Mouse (Mus musculus) stomach, embryonic 15.5 days (tissue): ENCODE measurements around the gene Pithd1. TPM values are rescaled to one million over a fixed set of nuclear protein-coding genes. Genes with fewer than 3 reads are reported as not detected.

Experiments
- ATAC-seq: fragments of 200-750 bp; cut with Nextera tagmentation; 2 replicates; pipeline ENCODE4 v1.8.0; 2017; ENCODE audit warnings: low read depth, moderate number of reproducible peaks, moderate TSS enrichment; ENCODE audit not compliant: insufficient read depth, low FRiP score
- H3K27ac ChIP-seq: fragments of 300-500 bp; sonication (generic); 2 replicates; pipeline ENCODE4 v1.5.1; 2015; ENCODE audit warnings: mild to moderate bottlenecking, inconsistent platforms
- H3K27me3 ChIP-seq: fragments of 300-500 bp; sonication (generic); replicated peaks from 2 replicates; pipeline ENCODE4 v1.6.1; 2015; ENCODE audit warnings: inconsistent platforms
- H3K36me3 ChIP-seq: fragments of 300-500 bp; sonication (generic); 2 replicates; pipeline ENCODE4 v1.6.1; 2015; ENCODE audit warnings: inconsistent platforms
- H3K4me1 ChIP-seq: fragments of 300-500 bp; sonication (generic); 2 replicates; pipeline ENCODE4 v1.6.1; 2015; ENCODE audit warnings: inconsistent platforms
- H3K4me2 ChIP-seq: fragments of 300-500 bp; sonication (generic); 2 replicates; pipeline ENCODE4 v1.6.1; 2015; ENCODE audit warnings: mild to moderate bottlenecking, inconsistent platforms
- H3K4me3 ChIP-seq: fragments of 300-500 bp; sonication (generic); replicated peaks from 2 replicates; pipeline ENCODE4 v1.5.1; 2015; ENCODE audit warnings: inconsistent platforms
- H3K9ac ChIP-seq: fragments of 300-500 bp; sonication (generic); 2 replicates; pipeline ENCODE4 v1.6.1; 2015; ENCODE audit warnings: inconsistent platforms
- H3K9me3 ChIP-seq: fragments of 300-500 bp; sonication (generic); 2 replicates; pipeline ENCODE4 v1.6.1; 2016; ENCODE audit warnings: inconsistent platforms
- WGBS: fragments of 180-500 bp; shearing (Covaris S2); methylation state at CpG from one replicate; pipeline ENCODE4 v1.1.7; 2015; 5-methylcytosine and 5-hydroxymethylcytosine counted together
- polyA plus RNA-seq: library from polyadenylated mRNA; unstranded; fragments of >200 nt; fragmentation: Nextera tagmentation; extraction: Ambion mirVana; gene quantifications from 2 replicates; pipeline ENCODE4 v1.2.1, GENCODE M21; 2015

Gene Pithd1
- polyA plus RNA-seq, 1 experiment from 2014 or later = 55.1 TPM

DNA sequence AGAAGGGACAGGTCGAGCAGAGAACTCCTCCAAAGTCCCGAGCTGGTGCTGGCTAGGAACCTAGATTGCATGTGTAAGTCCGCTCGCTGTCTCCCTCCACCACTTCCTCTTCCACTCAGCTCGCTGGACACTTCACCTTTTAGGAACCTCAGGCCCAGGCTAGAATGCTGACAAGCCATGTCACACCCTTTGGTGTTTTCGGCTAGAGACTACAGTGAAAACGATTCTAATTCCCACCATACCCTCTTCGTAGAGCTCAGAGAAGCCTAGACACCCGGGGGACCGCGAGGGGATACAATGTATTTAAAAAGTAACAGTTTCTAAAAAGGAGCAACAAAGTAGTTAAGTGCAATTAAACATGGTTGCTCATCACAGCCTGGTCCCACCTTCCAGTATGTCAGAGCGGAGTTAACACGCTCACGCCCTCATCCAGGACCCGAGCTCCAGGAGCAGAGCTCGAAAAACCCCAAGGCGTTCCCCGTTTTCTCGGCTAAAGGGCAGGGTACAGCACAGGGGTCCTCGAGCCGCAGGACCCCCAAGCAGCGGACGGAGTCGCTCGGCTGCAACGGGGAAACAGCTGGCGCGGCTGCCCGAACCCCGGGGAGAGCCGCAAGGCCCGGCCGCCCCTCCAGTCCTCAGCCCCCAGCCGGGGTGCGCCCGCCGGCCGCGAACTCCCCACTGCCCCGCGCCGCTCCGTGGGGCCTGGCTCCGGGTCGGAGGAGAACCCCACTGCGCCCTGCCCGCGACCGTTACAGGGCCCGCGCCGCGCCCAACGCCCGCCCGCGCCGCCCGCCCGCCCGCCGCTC lies 33.9 kb upstream of the Pithd1 start:
- peak overlapping the region; percentile 100 for H3K4me3 ChIP-seq
- no peaks in the 10 kb centered on the region for H3K27me3 ChIP-seq
- peak overlapping the region; percentile 99 for H3K9ac ChIP-seq
- peak; percentile 72 for ATAC-seq
- no peaks in the 10 kb centered on the region for H3K9me3 ChIP-seq
- peaks cover 8% of the 10 kb centered on the region; the same call in 1 of the 2 replicates for H3K4me1 ChIP-seq
- WGBS = under 1% methylated on average over 59 of the region's 62 CpGs
- H3K4me2 ChIP-seq = peak overlapping the region; percentile 79
- peak overlapping the region; percentile 88 for H3K27ac ChIP-seq
- no peaks in the 10 kb centered on the region for H3K36me3 ChIP-seq

DNA sequence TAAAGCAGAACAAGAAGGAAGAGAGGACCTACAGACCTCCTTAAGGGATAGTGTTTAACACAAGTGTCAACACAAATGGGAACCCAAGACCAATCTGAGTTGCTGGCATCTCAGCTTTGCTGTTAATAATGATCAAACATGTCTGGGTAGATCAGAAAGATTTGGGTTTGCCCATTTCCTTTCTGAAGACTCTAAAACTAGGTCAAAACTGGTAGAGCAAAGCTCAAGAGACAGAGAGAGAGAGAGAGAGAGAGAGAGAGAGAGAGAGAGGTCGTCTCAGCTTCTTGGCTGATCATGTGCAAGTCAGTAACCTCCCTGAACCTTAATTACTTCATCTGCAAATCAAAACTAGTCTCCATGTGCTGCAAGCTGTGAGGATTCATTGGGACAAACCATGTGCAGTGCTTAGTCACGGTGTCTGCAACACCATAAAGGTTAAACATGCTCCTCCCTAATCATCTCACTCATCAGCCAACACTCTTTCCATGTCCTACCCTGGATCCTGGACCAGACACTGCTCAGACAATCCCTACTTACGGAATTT lies 29.1 kb upstream of the Pithd1 start:
- Histone ChIP-seq H3K4me1 (peaks cover 8% of the 10 kb centered on the region; the same call in 1 of the 2 replicates), H3K4me3 (no peak overlapping the region), H3K27ac (no peak overlapping the region), H3K4me2 (no peak overlapping the region), H3K9me3 (no peaks in the 10 kb centered on the region), H3K27me3 (no peaks in the 10 kb centered on the region), H3K9ac (no peak overlapping the region), H3K36me3 (peaks cover 8% of the 10 kb centered on the region)
- 74% methylated on average over 3 of the region's 3 CpGs for WGBS
- ATAC-seq = no peak

DNA sequence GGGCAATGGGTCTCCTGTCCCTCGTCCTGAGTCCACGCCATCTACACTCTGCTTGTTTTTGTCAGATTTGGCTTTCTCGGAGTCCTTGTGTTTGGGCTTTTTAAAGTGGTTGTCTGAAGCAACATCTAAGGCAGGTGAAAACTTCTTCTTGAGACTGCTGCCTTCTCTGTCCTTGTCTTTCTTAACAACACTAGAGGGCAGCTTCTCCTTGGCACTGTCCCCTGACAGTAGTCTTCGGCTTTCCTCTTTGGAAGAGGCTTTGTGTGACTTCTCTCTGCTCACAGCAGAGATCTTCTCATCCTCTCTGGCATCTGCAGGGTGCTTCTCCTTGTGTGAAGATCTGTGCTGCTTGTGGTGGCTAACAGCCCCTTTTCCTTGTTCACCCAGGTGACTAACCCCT lies 23.5 kb upstream of the Pithd1 start:
- Histone ChIP-seq H3K9ac (no peak overlapping the region), H3K27ac (no peak overlapping the region), H3K27me3 (no peaks in the 10 kb centered on the region), H3K4me1 (no peaks in the 10 kb centered on the region), H3K4me3 (no peak overlapping the region), H3K4me2 (no peak overlapping the region), H3K36me3 (peaks cover 55% of the 10 kb centered on the region), H3K9me3 (no peaks in the 10 kb centered on the region)
- 91% methylated on average over 4 of the region's 4 CpGs for WGBS
- ATAC-seq = no peak

DNA sequence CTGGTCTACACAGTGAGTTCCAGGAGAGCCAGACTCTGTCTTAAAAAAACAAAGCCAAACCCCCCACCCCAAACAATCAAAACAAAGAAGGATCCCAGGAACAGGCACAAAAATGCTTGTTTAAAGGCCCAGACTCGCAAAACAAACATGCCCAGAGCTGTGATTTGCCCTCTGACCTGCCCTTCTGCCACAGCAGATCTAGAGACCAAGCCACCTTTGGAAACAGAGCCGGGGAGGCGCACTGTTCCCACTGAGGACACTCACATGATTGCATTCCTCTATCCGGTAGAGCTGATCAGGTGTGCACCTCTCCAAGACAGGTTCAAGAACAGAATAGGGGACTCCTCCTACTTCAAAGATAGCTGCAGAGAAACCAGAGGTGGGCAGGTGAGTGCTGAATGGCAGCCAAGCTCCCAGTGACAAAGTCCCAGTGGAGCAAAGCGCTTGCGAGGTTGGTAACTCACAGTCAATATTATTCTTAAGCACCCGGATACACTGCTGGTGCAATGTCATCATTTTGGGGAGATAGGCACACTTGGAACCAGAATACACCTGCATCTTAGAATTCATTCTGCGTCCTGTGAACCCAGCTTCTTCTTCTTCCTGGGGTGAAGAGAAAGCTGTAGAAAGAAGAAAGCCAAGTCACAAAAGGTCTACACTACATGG lies 21.9 kb upstream of the Pithd1 start:
- H3K9ac ChIP-seq = no peak overlapping the region
- no peaks in the 10 kb centered on the region for H3K4me1 ChIP-seq
- peaks cover 70% of the 10 kb centered on the region for H3K36me3 ChIP-seq
- no peak overlapping the region for H3K4me3 ChIP-seq
- WGBS = 84% methylated on average over 8 of the region's 8 CpGs
- no peak for ATAC-seq
- H3K9me3 ChIP-seq = no peaks in the 10 kb centered on the region
- H3K4me2 ChIP-seq = no peak overlapping the region
- no peak overlapping the region for H3K27ac ChIP-seq
- H3K27me3 ChIP-seq = no peaks in the 10 kb centered on the region

DNA sequence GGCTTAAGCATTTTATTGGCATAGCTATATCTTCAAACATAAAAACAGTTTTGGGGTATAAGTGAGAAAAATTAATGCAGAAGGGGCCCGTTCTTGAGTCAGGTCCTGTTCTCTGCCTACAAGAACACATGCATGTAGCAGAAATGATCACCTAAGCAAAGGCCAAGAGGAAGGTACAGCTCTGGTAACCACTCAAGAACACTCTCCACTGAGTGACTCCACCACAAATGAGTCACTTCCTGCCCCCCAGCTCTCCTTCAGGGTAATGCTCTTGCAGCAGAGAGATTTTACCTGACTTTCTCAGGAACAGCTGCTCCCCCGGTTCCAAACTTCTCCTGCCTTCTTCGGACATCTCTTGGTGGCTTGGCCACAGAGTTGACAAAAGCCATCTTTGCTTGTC lies 19.8 kb upstream of the Pithd1 start:
- H3K4me3 ChIP-seq = no peak overlapping the region
- H3K9ac ChIP-seq = no peak overlapping the region
- no peaks in the 10 kb centered on the region for H3K4me1 ChIP-seq
- no peak for ATAC-seq
- peaks cover 76% of the 10 kb centered on the region for H3K36me3 ChIP-seq
- no peaks in the 10 kb centered on the region for H3K9me3 ChIP-seq
- no peak overlapping the region for H3K4me2 ChIP-seq
- no peak overlapping the region for H3K27ac ChIP-seq
- 79% methylated on average over 3 of the region's 3 CpGs for WGBS
- no peaks in the 10 kb centered on the region for H3K27me3 ChIP-seq

DNA sequence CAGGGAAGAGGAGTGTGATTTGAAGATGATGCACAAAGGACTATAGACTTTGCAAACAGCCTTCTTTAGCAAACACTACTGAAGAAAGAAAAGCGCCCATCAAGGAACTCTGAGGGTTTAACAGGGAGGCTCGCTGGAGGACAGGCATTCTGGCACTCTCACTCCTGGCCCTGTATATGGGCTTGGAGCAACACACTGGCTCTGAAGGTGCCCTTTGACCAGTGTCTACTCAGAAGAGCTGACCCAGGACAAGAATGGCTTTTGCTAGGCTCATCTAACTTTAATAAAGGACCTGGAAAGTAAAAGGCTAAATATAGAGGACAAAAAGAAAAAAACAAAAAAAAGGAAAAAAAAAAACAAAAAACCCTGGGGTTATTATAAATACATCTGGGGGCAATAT lies 17.9 kb upstream of the Pithd1 start:
- ATAC-seq = no peak
- 86% methylated on average over 2 of the region's 2 CpGs for WGBS
- no peak overlapping the region for H3K4me3 ChIP-seq
- no peak overlapping the region for H3K9ac ChIP-seq
- H3K4me2 ChIP-seq = no peak overlapping the region
- H3K4me1 ChIP-seq = no peaks in the 10 kb centered on the region
- no peaks in the 10 kb centered on the region for H3K27me3 ChIP-seq
- H3K27ac ChIP-seq = no peak overlapping the region
- no peaks in the 10 kb centered on the region for H3K9me3 ChIP-seq
- peaks cover 59% of the 10 kb centered on the region for H3K36me3 ChIP-seq

DNA sequence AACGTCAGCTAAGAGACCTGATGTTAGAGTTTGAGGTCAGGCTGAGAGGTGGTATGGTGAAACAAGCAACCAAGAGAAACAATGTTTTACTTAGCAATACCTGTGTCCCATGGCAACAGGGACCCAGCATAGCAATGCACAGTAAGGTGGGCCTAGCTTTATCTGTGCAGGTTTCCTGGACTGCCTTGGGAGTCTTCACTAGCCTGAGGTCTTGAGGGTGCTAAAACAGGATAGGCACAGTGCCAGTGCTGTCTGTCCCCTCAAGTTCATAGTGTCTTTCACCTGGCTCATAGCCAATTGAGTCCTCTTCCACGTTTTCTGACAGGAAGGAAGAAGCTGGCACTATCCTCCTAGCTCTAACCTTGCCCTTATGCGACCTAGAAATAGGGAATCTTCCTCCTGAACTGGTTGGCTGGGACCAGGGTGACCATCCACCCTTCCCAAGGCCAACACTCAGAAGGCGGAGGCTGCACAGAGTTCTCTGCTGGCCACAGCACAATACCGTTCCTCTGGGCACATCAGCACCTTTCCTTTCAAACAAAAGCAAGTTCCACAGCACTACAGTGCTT lies 17.1 kb upstream of the Pithd1 start:
- Histone ChIP-seq H3K27me3 (no peaks in the 10 kb centered on the region), H3K27ac (no peak overlapping the region), H3K9me3 (no peaks in the 10 kb centered on the region), H3K4me2 (no peak overlapping the region), H3K4me1 (no peaks in the 10 kb centered on the region), H3K36me3 (peaks cover 52% of the 10 kb centered on the region), H3K4me3 (no peak overlapping the region), H3K9ac (no peak overlapping the region)
- 86% methylated on average over 5 of the region's 5 CpGs for WGBS
- ATAC-seq = no peak

DNA sequence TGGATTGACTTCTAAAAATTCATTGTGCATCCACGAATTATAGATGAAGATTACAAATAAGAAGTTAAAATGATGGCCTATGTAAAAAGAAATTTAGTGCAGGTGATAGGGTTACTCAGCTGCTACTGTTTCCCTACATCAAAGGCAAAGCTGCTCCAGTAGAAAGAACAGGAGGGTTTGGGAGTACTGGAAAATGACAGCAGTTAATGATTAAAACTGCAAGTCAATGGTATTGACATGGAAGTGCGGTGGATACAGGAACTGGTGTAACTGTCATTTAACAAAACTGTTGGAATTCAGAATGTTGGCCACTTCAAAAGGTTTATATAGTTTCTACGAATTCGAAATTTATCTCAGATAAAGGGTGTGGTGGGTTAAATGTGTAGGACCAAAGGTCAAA lies 8.1 kb upstream of the Pithd1 start:
- Histone ChIP-seq H3K4me1 (no peaks in the 10 kb centered on the region), H3K36me3 (no peaks in the 10 kb centered on the region), H3K9ac (no peak overlapping the region), H3K9me3 (no peaks in the 10 kb centered on the region), H3K4me2 (no peak overlapping the region), H3K27ac (no peak overlapping the region), H3K27me3 (no peaks in the 10 kb centered on the region), H3K4me3 (no peak overlapping the region)
- no peak for ATAC-seq
- WGBS = 78% methylated on average over 4 of the region's 4 CpGs

DNA sequence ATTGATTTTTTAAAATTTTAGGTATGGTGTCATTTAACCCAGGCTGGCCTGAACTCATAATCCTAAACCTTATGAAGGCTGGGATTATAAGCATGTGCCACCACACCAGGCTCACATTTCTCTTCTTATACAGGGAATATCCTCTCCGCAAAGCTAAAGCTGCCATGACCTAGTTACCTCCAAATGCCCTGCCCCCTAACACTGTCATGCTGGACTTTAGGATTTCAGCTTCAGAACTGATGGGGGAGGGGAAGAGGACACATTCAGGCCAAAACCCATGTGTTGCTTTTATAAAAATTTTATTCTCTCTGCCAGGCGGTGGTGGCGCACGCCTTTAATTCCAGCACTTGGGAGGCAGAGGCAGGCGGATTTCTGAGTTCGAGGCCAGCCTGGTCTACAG lies 6.9 kb upstream of the Pithd1 start:
- H3K9me3 ChIP-seq = no peaks in the 10 kb centered on the region
- WGBS = 98% methylated on average over 6 of the region's 6 CpGs

DNA sequence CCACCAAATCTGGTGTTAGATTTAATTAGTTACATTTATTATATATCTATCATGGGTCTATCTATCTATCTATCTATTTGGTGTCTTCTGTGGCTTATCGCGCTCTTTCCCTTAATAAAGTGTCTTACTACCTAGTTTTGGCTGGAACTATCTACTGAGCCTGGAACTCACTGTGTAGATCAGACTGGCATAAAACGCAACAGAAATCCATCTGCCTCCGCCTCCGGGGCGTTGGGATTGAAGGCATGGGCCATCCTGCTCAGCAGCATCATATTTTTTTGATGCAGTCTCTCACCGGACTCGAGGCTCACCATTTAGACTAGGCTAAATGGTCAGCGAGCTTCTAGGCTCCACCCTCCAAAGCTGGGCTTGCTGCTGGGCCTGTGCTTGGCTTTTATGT lies 650 bp upstream of the Pithd1 start:
- H3K27ac ChIP-seq = peak overlapping the region; percentile 91; the same call in 1 of the 2 replicates
- H3K9ac ChIP-seq = peak overlapping the region; percentile 68
- ATAC-seq = no peak

More for the DNA sequence above, 6.9 kb upstream of the Pithd1 start:
- no peak overlapping the region for H3K27ac ChIP-seq
- H3K4me1 ChIP-seq = no peaks in the 10 kb centered on the region
- H3K9ac ChIP-seq = no peak overlapping the region
- no peak for ATAC-seq
- no peaks in the 10 kb centered on the region for H3K36me3 ChIP-seq
- no peaks in the 10 kb centered on the region for H3K27me3 ChIP-seq
- no peak overlapping the region for H3K4me3 ChIP-seq
- no peak overlapping the region for H3K4me2 ChIP-seq

DNA sequence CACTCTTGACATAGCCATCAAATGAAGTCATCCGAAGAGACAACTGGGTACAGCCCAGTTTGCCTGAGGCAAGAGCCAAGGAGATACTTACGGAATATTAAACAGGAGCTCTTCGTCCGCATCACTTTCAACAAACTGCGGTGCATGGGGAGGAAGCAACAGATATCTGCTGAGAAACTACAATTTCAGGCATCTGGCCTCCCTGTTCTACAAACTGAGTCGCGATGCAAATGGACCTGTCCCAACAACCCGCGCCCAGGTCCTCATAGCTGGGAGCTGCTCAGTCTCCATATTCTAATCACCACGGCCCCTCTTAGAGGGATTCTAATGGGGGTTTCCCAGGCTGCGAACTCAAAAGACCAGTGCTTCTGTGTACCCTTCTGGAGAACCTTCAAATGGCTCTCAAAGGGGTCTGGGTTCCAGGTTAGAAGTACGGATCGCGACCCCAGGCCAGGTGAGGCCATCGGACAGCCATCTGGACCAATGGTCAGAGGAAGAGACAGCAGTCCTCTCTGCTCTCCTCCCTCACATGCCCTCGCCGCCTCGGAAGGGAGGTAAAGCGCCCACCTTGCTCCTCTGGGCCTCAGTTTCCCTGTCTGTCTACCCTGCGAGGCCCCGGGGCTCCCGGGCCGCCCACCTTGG lies 642 bp downstream of the Pithd1 start:
- Histone ChIP-seq H3K27me3 (no peaks in the 10 kb centered on the region), H3K4me3 (peak overlapping the region; percentile 86), H3K9ac (peak overlapping the region; percentile 96), H3K4me1 (peaks cover 8% of the 10 kb centered on the region; the same call in 1 of the 2 replicates), H3K4me2 (peak overlapping the region; percentile 90), H3K36me3 (peaks cover 13% of the 10 kb centered on the region), H3K9me3 (no peaks in the 10 kb centered on the region), H3K27ac (peak overlapping the region; percentile 91)
- WGBS = 7% methylated on average over 23 of the region's 23 CpGs
- peak; percentile 7; the same call in 1 of the 2 replicates for ATAC-seq

More for the DNA sequence above, 650 bp upstream of the Pithd1 start:
- peak overlapping the region; percentile 86 for H3K4me3 ChIP-seq
- 67% methylated on average over 9 of the region's 9 CpGs for WGBS
- peaks cover 13% of the 10 kb centered on the region for H3K36me3 ChIP-seq
- no peaks in the 10 kb centered on the region for H3K9me3 ChIP-seq
- H3K4me1 ChIP-seq = peaks cover 8% of the 10 kb centered on the region; the same call in 1 of the 2 replicates
- H3K27me3 ChIP-seq = no peaks in the 10 kb centered on the region
- H3K4me2 ChIP-seq = peak overlapping the region; percentile 90
